Mouse (Mus musculus): ENCODE measurements at regions not wholly inside any gene's neighbourhood (a gene's known extent, or its start where the extent isn't known, plus 50 kb on each side); places are given as distances from the start of the nearest gene placed in this dataset.

DNA sequence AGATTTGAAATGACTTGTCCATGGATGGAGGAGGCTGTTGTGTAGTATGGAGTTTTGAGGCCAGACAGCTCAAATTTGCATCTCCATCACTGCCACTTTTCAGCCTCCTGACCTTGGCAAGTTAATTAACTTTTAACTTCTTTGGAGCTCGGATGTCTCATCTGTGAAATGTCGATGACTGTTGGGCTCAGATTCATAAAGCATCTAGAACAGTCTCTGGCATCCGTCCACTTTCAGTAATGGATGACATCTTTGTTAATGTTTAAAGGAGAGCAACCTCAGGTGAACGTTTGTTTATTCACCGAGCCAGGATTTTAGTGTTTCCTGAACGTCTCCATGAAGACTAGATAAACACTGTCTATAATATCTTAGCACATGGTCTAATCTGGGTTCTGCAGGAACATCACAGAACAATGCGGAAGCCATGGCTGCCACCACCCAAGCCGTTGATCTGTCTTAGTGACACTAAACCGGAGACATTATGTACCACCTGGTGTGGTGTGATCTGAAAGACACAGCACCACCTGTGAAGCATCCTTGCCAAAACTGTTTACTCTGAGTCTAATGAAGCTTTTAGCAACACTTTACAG lies 658.4 kb downstream of the Sorcs3 start:
- DNase-seq (ENCODE audit: extremely low spot score, low read depth, low spot score) = no peak

- DNase-seq (ENCODE audit: extremely low spot score, low read depth, low spot score) = no peak
Measured at GRCm38 (mm10) chr19:48871601-48872000, 665.8 kb downstream of the Sorcs3 start.

- DNase-seq (ENCODE audit: extremely low spot score, low read depth, low spot score) = peak; percentile 20
Measured at GRCm38 (mm10) chr19:48881526-48882195, 675.8 kb downstream of the Sorcs3 start.

- DNase-seq (ENCODE audit: extremely low spot score, low read depth, low spot score) = no peak
Measured at GRCm38 (mm10) chr19:48908236-48908635, 702.4 kb downstream of the Sorcs3 start.

GRCm38 (mm10) chr19:48913011-48913410 lies 707.2 kb downstream of the Sorcs3 start:
- no peak for DNase-seq (ENCODE audit: extremely low spot score, low read depth, low spot score)

- no peak for DNase-seq (ENCODE audit: extremely low spot score, low read depth, low spot score)
Measured at GRCm38 (mm10) chr19:48919638-48920037, 713.8 kb downstream of the Sorcs3 start.

- DNase-seq (ENCODE audit: extremely low spot score, low read depth, low spot score) = no peak
Measured at GRCm38 (mm10) chr19:48947646-48948045, 741.8 kb downstream of the Sorcs3 start.
